Mouse (Mus musculus) brain, adult 2 months (tissue): ENCODE measurements at regions not wholly inside any gene's neighbourhood (a gene's known extent, or its start where the extent isn't known, plus 50 kb on each side); places are given as distances from the start of the nearest gene placed in this dataset.

Experiments used
- DNase-seq: peaks from one replicate; pipeline ENCODE4 v3.0.0; 2011; ENCODE audit warnings: low read depth, low spot score

DNA sequence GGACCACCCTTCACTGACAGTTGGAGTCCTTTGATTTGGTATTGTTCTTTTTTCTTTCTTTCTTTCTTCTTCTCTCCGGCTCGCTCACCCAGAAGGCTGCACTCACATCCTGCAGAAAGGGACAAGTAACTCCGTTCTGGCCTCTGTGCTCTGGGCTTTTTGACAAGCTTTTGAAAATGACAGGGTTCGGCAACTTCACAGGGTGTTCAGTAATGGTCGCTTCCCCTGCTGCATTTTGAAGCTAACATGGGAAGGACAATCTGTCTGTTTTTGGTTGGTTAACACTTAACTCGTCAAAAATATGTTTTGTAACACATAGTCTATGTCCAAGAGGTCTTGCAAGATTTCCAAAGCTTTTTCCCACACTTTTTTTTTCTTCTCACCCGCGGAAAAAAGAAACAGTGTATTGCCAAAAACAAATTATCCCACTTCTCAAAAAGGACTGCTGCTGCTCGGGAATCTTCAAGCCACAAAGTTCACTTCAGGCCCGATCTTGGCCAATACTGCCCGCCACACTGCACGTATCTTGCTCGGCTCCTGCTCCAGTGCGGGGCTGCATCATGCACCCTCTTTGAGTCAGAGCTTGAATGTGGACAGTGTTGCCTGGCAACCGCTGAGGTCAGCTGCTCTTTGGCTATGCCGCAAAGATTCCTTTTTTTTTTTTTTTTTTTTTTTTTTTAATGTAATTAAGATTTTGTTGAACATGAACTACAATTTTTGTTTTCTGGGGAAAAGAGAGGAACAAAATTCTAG, 209.4 kb upstream of the Inhba start:
- DNase-seq: peak; percentile 59

GRCm38 (mm10) chr13:15803965-15804364, 207.7 kb upstream of the Inhba start:
- DNase-seq: peak; percentile 6

GRCm38 (mm10) chr13:15806925-15807324, 204.7 kb upstream of the Inhba start:
- DNase-seq: peak; percentile 8

- DNase-seq: no peak
Measured at GRCm38 (mm10) chr13:15822261-15822850, 189.3 kb upstream of the Inhba start.

- DNase-seq: peak; percentile 11
Measured at GRCm38 (mm10) chr13:15845806-15846205, 165.8 kb upstream of the Inhba start.

DNA sequence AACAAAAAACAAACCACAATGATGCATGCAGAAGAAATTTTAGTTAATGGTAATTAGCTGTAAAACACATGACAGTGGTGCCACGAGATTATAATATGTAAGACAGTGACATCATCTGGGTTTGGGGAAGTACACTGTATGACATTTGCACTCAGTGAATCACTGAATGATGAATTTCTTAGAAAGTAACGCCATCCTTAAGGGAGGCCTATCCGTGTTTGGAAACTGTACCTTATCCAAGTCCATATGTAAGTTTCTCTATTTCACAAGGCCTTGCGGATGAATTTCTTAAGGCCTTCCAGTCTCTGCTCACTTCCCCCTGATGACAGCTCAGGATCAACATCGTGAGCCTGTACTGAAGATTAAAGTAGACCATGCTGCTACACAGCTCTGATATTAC, 163.6 kb upstream of the Inhba start:
- no peak for DNase-seq

DNA sequence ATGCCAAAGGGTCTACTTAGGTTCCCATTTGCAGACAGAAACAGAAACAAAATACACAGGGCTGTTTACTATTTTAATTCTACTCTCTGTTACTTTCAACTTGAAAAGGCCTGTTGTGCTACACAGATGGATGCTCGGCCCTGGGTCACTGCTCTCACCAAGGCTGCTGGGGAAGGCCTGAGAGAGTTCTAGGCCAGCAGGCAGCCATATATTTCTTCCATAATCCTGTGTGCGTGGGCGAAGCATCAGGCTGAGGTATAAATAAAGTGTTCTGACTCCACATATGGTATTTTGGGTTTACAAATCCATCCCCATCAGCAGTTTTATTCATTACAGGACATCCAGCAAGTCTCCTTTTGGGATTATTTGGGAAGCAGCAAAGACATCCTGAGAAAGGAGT, 162.5 kb upstream of the Inhba start:
- DNase-seq: peak; percentile 36

- DNase-seq: no peak
Measured at GRCm38 (mm10) chr13:15850358-15850757, 161.3 kb upstream of the Inhba start.

GRCm38 (mm10) chr13:15853022-15853566, 158.6 kb upstream of the Inhba start:
- DNase-seq: no peak

DNA sequence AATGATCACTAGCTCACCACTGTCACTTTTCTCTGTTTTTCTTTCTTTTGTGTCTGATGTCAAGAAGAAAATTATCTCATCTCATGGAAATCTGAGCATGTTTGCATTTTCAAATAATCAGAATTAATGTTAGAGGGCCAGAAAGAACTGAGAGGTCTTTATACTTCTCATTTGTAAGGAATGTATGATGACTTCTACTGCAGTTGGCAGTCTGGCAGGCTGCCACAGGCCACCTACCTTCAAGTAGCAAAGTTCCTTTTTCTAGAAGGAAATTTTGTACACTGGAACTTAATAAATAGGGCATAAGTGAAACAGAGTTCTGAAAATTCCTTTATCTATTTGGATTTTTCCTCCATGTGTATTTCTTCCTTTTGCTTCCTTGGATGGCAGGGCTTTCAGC, 148.7 kb upstream of the Inhba start:
- peak; percentile 9 for DNase-seq

DNA sequence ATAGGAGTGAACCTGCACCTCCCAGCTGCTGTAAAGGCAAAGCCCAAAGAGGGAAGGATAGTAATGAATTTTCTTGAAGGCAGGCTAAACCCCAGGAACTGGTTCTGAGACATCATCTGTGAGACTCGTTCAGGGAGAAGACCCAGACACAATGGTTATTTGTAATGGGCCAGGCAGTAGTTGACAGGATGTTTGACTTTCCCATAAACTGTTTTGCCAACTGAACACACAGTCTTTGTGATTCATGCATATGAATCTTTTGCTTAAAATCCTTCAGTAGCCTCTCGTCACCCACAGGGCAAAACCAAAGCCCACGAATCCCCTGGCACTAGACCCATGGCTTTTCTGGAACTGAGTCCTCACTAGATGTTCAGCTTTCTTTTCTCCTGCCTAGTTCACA, 148.3 kb upstream of the Inhba start:
- DNase-seq: no peak

DNA sequence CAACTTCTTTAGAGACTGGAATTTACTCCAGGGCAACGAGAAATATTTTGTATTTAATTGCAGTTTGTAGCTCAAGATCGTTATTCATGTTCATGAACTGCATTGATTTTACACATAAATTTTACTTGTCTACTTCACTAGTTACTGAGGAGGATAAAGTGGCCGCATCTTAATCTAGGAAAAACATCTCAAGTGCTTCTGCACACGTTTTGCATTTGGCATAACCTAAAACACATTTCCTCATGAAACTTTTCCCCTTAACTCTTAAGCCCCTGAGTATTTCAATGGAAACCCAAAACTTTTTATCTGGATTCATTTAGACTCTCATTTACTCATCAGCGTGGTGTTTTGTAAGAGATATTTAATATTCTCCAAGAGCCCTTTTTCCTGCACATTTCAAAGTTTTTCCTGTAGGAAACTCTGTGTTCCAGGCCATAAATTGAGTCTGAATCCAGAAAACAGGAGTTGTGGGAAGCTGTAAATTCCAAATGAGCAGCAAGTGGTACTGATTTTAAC, 144.5 kb upstream of the Inhba start:
- DNase-seq: no peak

- no peak for DNase-seq
Measured at GRCm38 (mm10) chr13:15877606-15878005, 134.0 kb upstream of the Inhba start.

GRCm38 (mm10) chr13:15879576-15879975, 132.1 kb upstream of the Inhba start:
- no peak for DNase-seq

DNA sequence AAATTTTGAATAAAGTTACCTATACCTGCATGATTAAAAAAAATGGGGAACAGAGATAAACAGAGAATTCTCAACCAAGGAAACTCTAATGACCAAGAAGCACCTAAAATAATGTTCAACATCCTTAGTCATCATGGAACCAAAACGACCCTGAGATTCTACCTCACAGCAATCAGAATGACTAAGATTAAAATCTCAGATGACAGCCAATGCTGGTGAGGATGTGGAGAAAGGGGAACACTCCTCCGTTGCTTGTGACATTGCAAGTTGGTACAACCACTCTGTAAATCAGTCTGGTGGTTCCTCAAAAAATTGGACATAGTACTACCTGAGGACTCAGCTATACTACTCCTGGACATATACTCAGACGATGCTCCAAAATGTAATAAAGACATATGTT, 120.9 kb upstream of the Inhba start:
- no peak for DNase-seq

DNA sequence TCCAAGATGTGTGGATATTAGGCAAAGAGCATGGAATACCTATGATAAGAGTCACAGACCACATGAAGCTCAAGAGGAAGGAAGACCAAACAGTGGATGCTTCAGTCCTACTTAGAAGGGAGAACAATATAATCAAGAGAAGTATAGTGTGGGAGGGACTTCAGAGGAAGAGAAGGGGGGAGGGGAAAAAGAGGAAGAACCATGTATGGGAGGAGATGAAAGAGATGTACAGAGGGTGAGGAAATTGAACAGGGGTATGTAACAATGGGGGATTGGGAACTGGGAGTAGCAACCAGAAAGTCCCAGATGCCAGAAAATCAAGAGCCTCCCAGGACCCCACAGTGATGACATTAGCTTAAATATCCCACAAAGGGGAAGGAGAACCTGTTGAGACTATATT, 120.2 kb upstream of the Inhba start:
- no peak for DNase-seq

DNA sequence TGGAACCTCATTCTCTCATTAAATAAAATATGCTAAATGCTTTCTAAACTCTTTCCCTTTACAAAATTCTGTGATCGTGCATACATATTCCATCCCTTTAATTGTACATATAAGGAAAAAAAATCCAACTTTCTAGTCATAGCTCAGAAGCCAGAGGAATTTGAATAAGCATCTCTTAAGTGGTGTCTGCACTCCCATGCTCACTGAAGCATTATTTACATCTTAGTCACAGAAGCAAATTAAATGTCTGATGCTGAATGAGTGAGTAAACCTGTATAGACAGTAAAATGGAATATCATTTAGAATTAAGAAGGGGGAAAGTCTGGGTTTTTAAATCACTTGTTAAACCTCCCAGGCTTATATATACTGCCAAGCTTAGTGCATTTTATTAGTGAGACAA, 113.5 kb upstream of the Inhba start:
- DNase-seq: no peak

GRCm38 (mm10) chr13:15901710-15902675, 109.7 kb upstream of the Inhba start:
- DNase-seq: no peak

DNA sequence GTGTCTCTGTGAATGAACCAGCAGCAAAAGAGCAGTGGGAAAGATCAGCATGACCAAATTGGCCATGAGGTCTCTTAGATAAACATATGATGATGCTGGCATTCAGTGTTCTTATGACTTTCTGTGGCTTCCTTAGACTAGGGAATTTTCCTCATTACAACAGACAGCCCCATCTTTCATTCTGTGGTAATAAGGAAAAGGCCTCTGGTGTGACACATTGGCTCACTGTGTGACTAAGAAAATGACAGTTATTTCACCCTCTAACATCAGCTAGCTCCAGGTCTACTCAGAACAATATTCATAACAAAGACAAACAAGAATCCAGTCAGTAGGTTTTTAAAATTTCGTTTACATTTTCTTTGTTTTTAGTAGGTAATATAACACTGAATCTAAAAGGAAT, 103.8 kb upstream of the Inhba start:
- no peak for DNase-seq

- no peak for DNase-seq
Measured at GRCm38 (mm10) chr13:15910578-15910977, 101.1 kb upstream of the Inhba start.

DNA sequence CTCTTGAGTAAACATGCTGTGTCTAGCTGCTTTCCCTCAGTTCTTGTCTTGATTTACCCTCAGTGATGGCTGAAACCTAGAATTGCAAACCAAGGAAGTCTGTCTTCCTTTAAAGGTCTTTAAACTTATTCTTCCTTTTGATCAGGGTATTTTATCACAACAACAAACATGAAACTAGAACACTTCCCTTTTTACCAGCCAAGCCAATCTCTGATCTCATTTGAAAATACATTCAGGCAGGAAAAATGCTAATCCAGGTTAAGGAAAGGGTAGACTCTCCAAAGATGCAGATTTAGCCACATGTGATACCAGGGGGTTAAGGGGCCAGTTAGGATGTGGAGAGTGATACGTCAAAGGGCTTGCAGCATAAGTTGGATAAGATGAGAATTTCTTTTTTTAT, 100.4 kb upstream of the Inhba start:
- no peak for DNase-seq

DNA sequence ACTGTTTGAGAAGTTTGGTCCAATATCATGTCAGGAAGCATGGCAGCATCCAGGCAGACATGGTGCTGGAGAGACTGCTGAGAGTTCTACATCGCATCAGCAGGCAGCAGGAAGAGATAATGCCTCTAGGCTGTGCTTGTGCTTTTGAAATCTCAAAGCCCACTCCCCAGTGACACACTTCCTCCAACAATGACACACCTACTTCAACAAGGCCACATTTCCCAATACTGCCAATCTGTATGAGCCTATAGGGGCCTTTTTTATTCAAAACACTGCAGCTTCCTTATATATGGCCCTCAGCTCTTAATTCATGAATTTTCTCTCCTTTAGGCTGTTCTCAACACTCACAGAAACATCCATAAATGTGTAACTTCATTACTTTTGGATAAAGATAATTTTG, 97.4 kb upstream of the Inhba start:
- DNase-seq: no peak
